Mouse (Mus musculus): ENCODE results near the gene Tsc22d1. TPM values are rescaled to one million over a fixed set of nuclear protein-coding genes. Genes with fewer than 3 reads are reported as not detected.
A peak's percentile ranks its signal among the peaks of the same experiment; 100 is the strongest.

Gene Tsc22d1
- polyA plus RNA-seq (2016; fragmentation: Nextera tagmentation; extraction: Ambion mirVana), result 458 and 517 TPM in 2 replicates

- H3K4me3 ChIP-seq, result peak within 1 kb of the TSS; percentile 93
- WGBS, result under 1% methylated on average over 89 of the region's 128 CpGs
These were observed at the start of gene Tsc22d1 for GRCm38 (mm10) chr14:76414862-76415780. Gene Tsc22d1 (plus strand): TSS chr14:76414961.

GRCm38 (mm10) chr14:76373638-76374037 lies 41.1 kb upstream of the Tsc22d1 start:
- WGBS, result 92% methylated on average over 6 of the region's 6 CpGs
- Histone ChIP-seq H3K9me3 (replicated peaks) (no peaks in the 10 kb centered on the region), H3K9ac (no peak overlapping the region), H3K4me2 (replicated peaks) (no peak overlapping the region), H3K36me3 (no peaks in the 10 kb centered on the region), H3K4me3 (no peak overlapping the region), H3K27me3 (no peaks in the 10 kb centered on the region), H3K27ac (no peak overlapping the region), H3K4me1 (peaks cover 6% of the 10 kb centered on the region; the same call in 1 of the 2 replicates)
- no peak for ATAC-seq (ENCODE audit: low FRiP score)

More at GRCm38 (mm10) chr14:76414862-76415780, at the start of gene Tsc22d1:
- peaks cover 26% of the 10 kb centered on the region for H3K36me3 ChIP-seq
- no peaks in the 10 kb centered on the region for H3K27me3 ChIP-seq
- peak within 1 kb of the TSS; percentile 93 for H3K4me2 ChIP-seq (replicated peaks)
- ATAC-seq (ENCODE audit: low FRiP score), result peak; percentile 7
- H3K27ac ChIP-seq, result peak within 1 kb of the TSS; percentile 100
- no peaks in the 10 kb centered on the region for H3K9me3 ChIP-seq (replicated peaks)
- H3K9ac ChIP-seq, result peak within 1 kb of the TSS; percentile 100
- peaks cover 37% of the 10 kb centered on the region for H3K4me1 ChIP-seq

GRCm38 (mm10) chr14:76374601-76375000 lies 40.2 kb upstream of the Tsc22d1 start:
- WGBS, result 82% methylated on average over 6 of the region's 6 CpGs
- Histone ChIP-seq H3K27me3 (no peaks in the 10 kb centered on the region), H3K27ac (no peak overlapping the region)

GRCm38 (mm10) chr14:76376561-76376960 lies 38.2 kb upstream of the Tsc22d1 start:
- H3K4me1 ChIP-seq, result peaks cover 6% of the 10 kb centered on the region; the same call in 1 of the 2 replicates
- no peak for ATAC-seq (ENCODE audit: low FRiP score)
- H3K9ac ChIP-seq, result no peak overlapping the region
- H3K9me3 ChIP-seq (replicated peaks), result no peaks in the 10 kb centered on the region
- H3K4me2 ChIP-seq (replicated peaks), result no peak overlapping the region
- H3K4me3 ChIP-seq, result no peak overlapping the region
- no peak overlapping the region for H3K27ac ChIP-seq
- no peaks in the 10 kb centered on the region for H3K27me3 ChIP-seq
- H3K36me3 ChIP-seq, result no peaks in the 10 kb centered on the region
- 80% methylated on average over 5 of the region's 5 CpGs for WGBS

More at GRCm38 (mm10) chr14:76374601-76375000, 40.2 kb upstream of the Tsc22d1 start:
- Histone ChIP-seq H3K36me3 (no peaks in the 10 kb centered on the region), H3K4me3 (no peak overlapping the region), H3K9me3 (replicated peaks) (no peaks in the 10 kb centered on the region), H3K4me1 (peaks cover 6% of the 10 kb centered on the region; the same call in 1 of the 2 replicates), H3K9ac (no peak overlapping the region), H3K4me2 (replicated peaks) (no peak overlapping the region)
- no peak for ATAC-seq (ENCODE audit: low FRiP score)

- peaks cover 6% of the 10 kb centered on the region; the same call in 1 of the 2 replicates for H3K4me1 ChIP-seq
- no peak overlapping the region for H3K9ac ChIP-seq
- 93% methylated on average over 3 of the region's 3 CpGs for WGBS
- no peak overlapping the region for H3K4me2 ChIP-seq (replicated peaks)
- H3K4me3 ChIP-seq, result no peak overlapping the region
- no peaks in the 10 kb centered on the region for H3K9me3 ChIP-seq (replicated peaks)
- H3K36me3 ChIP-seq, result no peaks in the 10 kb centered on the region
- no peak overlapping the region for H3K27ac ChIP-seq
- ATAC-seq (ENCODE audit: low FRiP score), result no peak
- no peaks in the 10 kb centered on the region for H3K27me3 ChIP-seq
These were observed 35.4 kb upstream of the Tsc22d1 start for GRCm38 (mm10) chr14:76379411-76379810.

GRCm38 (mm10) chr14:76388025-76388424 lies 26.7 kb upstream of the Tsc22d1 start:
- peaks cover 4% of the 10 kb centered on the region for H3K9me3 ChIP-seq (replicated peaks)
- H3K4me1 ChIP-seq, result no peaks in the 10 kb centered on the region
- H3K9ac ChIP-seq, result no peak overlapping the region
- H3K27ac ChIP-seq, result no peak overlapping the region
- no peak for ATAC-seq (ENCODE audit: low FRiP score)
- WGBS, result 79% methylated on average over 7 of the region's 7 CpGs
- H3K36me3 ChIP-seq, result no peaks in the 10 kb centered on the region
- H3K27me3 ChIP-seq, result no peaks in the 10 kb centered on the region
- H3K4me2 ChIP-seq (replicated peaks), result no peak overlapping the region
- H3K4me3 ChIP-seq, result no peak overlapping the region

GRCm38 (mm10) chr14:76398251-76398650 lies 16.5 kb upstream of the Tsc22d1 start:
- no peaks in the 10 kb centered on the region for H3K36me3 ChIP-seq
- no peak overlapping the region for H3K4me2 ChIP-seq (replicated peaks)
- no peaks in the 10 kb centered on the region for H3K4me1 ChIP-seq
- H3K27me3 ChIP-seq, result no peaks in the 10 kb centered on the region
- H3K27ac ChIP-seq, result no peak overlapping the region
- ATAC-seq (ENCODE audit: low FRiP score), result no peak
- no peak overlapping the region for H3K9ac ChIP-seq
- no peaks in the 10 kb centered on the region for H3K9me3 ChIP-seq (replicated peaks)
- H3K4me3 ChIP-seq, result no peak overlapping the region

GRCm38 (mm10) chr14:76402574-76402973 lies 12.2 kb upstream of the Tsc22d1 start:
- Histone ChIP-seq H3K27ac (no peak overlapping the region), H3K4me1 (no peaks in the 10 kb centered on the region), H3K4me3 (no peak overlapping the region), H3K9ac (no peak overlapping the region), H3K4me2 (replicated peaks) (no peak overlapping the region), H3K27me3 (no peaks in the 10 kb centered on the region), H3K36me3 (no peaks in the 10 kb centered on the region), H3K9me3 (replicated peaks) (no peaks in the 10 kb centered on the region)
- 96% methylated on average over 4 of the region's 4 CpGs for WGBS
- no peak for ATAC-seq (ENCODE audit: low FRiP score)

- no peak overlapping the region for H3K4me2 ChIP-seq (replicated peaks)
- no peak overlapping the region for H3K27ac ChIP-seq
- H3K4me3 ChIP-seq, result no peak overlapping the region
- H3K9ac ChIP-seq, result no peak overlapping the region
- no peak for ATAC-seq (ENCODE audit: low FRiP score)
- H3K9me3 ChIP-seq (replicated peaks), result no peaks in the 10 kb centered on the region
- 0 out of 2 replicates have a peak, but pooled peaks cover 3% of the 10 kb centered on the region for H3K4me1 ChIP-seq
- WGBS, result 67% methylated on average over 8 of the region's 8 CpGs
- no peaks in the 10 kb centered on the region for H3K36me3 ChIP-seq
- no peaks in the 10 kb centered on the region for H3K27me3 ChIP-seq
These were observed 5.7 kb upstream of the Tsc22d1 start for GRCm38 (mm10) chr14:76409111-76409510.

GRCm38 (mm10) chr14:76413773-76414121 lies 1.0 kb upstream of the Tsc22d1 start:
- no peak for ATAC-seq (ENCODE audit: low FRiP score)
- H3K4me2 ChIP-seq (replicated peaks), result peak overlapping the region; percentile 93
- H3K9me3 ChIP-seq (replicated peaks), result no peaks in the 10 kb centered on the region
- 1% methylated on average over 10 of the region's 10 CpGs for WGBS
- H3K36me3 ChIP-seq, result peaks cover 25% of the 10 kb centered on the region
- H3K4me1 ChIP-seq, result peaks cover 28% of the 10 kb centered on the region
- H3K4me3 ChIP-seq, result peak overlapping the region; percentile 93
- no peaks in the 10 kb centered on the region for H3K27me3 ChIP-seq
- peak overlapping the region; percentile 100 for H3K9ac ChIP-seq
- H3K27ac ChIP-seq, result peak overlapping the region; percentile 100

GRCm38 (mm10) chr14:76414122-76414861 lies 469 bp upstream of the Tsc22d1 start:
- WGBS, result under 1% methylated on average over 74 of the region's 81 CpGs
- H3K36me3 ChIP-seq, result peaks cover 26% of the 10 kb centered on the region
- ATAC-seq (ENCODE audit: low FRiP score), result peak; percentile 96

GRCm38 (mm10) chr14:76415781-76416301 lies 1.1 kb downstream of the Tsc22d1 start:
- Histone ChIP-seq H3K27ac (peak overlapping the region; percentile 100), H3K27me3 (no peaks in the 10 kb centered on the region), H3K4me2 (replicated peaks) (peak overlapping the region; percentile 93), H3K36me3 (peaks cover 26% of the 10 kb centered on the region), H3K9ac (peak overlapping the region; percentile 100), H3K9me3 (replicated peaks) (no peaks in the 10 kb centered on the region), H3K4me3 (peak overlapping the region; percentile 93), H3K4me1 (peaks cover 42% of the 10 kb centered on the region)
- ATAC-seq (ENCODE audit: low FRiP score), result peak; percentile 5; the same call in 1 of the 2 replicates
- under 1% methylated on average over 27 of the region's 38 CpGs for WGBS

More at GRCm38 (mm10) chr14:76414122-76414861, 469 bp upstream of the Tsc22d1 start:
- H3K9me3 ChIP-seq (replicated peaks), result no peaks in the 10 kb centered on the region
- peak overlapping the region; percentile 93 for H3K4me3 ChIP-seq
- peak overlapping the region; percentile 93 for H3K4me2 ChIP-seq (replicated peaks)
- peak overlapping the region; percentile 100 for H3K27ac ChIP-seq
- peaks cover 33% of the 10 kb centered on the region for H3K4me1 ChIP-seq
- peak overlapping the region; percentile 100 for H3K9ac ChIP-seq
- H3K27me3 ChIP-seq, result no peaks in the 10 kb centered on the region
